Mouse (Mus musculus) CD4-positive naive resting alpha-beta T cell, adult 57 days (primary cell): ENCODE data around the gene Gm15319. TPM values are rescaled to one million over a fixed set of nuclear protein-coding genes. Genes with fewer than 3 reads are reported as not detected.

Experiments used
- total RNA-seq: library from RNA; stranded (reverse); gene quantifications from one replicate; pipeline ENCODE4 v1.2.4, GENCODE M21; 2023

Gene Gm15319
- not detected for total RNA-seq

GRCm38 (mm10) chr8:20363110-20363509 lies at the start of gene Gm15319:
Gm15319 (minus strand) TSS chr8:20363210.

